Mouse (Mus musculus): ENCODE measurements around the gene Prr7.

Gene Prr7

DNA sequence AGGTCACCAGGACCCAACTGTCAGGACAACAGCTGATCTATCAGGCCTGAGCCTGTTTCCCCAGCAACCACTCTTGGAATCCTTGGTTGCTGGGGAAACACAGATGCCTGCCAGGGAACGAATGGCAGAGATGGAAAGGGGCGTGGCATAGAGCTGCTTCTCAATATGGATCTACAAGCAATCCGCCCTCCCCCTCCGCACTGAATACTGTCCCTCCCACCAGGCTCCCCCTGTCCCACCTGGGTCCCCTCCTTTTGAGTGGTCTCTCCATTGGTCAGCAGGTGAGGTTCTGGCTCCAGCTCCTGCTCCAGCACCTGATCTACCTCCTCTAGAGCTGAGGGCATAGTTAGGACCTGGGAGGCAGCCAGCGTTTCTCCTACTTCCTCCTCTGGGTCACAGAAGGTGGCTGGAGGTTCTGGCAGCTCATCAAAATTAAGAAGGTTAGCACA lies 10.6 kb downstream of the Prr7 start:
- in situ Hi-C loops (cut with MboI; ENCODE audit: unreplicated experiment in 2 of 2) = loop anchor here (5.0 kb wide), 1 partner anchor 38 kb away; the partner anchor contains the start of gene Pdlim7 (in 2 of the 2)

- in situ Hi-C loops (cut with MboI; ENCODE audit: unreplicated experiment in 2 of 2) = loop anchor here (5.0 kb wide), 1 partner anchor 37 kb away; the partner anchor contains the start of gene Pdlim7 (in 2 of the 2)
Measured at GRCm38 (mm10) chr13:55475750-55476149, 11.7 kb downstream of the Prr7 start.

DNA sequence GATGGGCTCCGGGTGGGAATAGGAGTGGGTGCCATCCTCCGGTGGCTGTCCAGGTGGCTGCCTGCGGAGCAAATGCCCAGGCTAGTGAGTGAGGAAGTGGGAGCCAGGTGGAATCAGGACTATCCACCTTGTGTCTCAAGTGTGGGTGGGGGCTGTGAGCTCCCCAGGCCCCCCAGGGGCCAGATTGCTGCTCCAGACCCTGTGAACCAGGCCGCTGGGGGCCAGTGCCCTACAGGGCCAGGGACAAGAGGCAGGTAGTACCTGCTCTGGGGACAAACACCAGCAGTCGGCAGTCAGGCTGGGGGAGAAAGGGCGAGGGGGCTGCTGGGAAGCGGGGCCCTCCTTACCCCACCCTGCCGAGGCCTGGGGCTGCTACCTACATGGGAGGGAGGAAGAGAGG lies 12.2 kb downstream of the Prr7 start:
- in situ Hi-C loops (cut with MboI; ENCODE audit: unreplicated experiment in 2 of 2) = loop anchor here (5.0 kb wide), 1 partner anchor 36 kb away; the partner anchor contains the start of gene Pdlim7 (in 2 of the 2)

- in situ Hi-C loops (cut with MboI; ENCODE audit: unreplicated experiment in 2 of 2) = loop anchor here (5.0 kb wide), 1 partner anchor 35 kb away; the partner anchor contains the start of gene Pdlim7 (in 2 of the 2)
Measured at GRCm38 (mm10) chr13:55477492-55477891, 13.4 kb downstream of the Prr7 start.

GRCm38 (mm10) chr13:55478036-55478435 lies 14.0 kb downstream of the Prr7 start:
- in situ Hi-C loops (cut with MboI; ENCODE audit: unreplicated experiment in 2 of 2) = loop anchor here (5.0 kb wide), 1 partner anchor 34 kb away; the partner anchor contains the start of gene Pdlim7 (in 2 of the 2)

DNA sequence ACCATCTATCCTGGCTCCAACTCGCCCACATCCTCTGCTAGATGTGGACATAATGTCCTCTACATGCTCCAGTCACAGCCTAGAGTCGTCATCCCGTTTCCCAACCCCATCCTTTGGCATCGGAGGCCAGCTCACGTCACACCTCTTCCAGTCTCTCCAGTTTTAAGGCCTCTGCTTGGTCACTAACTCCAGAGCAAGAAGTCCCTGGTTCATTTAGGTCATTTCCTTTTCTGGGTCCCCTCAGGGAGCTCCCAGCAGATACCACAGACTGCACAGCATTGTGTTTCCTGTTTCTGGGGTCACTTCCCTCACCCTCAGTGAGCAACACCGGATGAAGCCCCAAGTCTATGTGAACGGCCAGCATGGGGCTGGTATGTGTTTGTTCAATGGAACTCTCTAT lies 14.9 kb downstream of the Prr7 start:
- in situ Hi-C loops (cut with MboI; ENCODE audit: unreplicated experiment in 2 of 2) = loop anchor here (5.0 kb wide), 1 partner anchor 33 kb away; the partner anchor contains the start of gene Pdlim7 (in 2 of the 2)

DNA sequence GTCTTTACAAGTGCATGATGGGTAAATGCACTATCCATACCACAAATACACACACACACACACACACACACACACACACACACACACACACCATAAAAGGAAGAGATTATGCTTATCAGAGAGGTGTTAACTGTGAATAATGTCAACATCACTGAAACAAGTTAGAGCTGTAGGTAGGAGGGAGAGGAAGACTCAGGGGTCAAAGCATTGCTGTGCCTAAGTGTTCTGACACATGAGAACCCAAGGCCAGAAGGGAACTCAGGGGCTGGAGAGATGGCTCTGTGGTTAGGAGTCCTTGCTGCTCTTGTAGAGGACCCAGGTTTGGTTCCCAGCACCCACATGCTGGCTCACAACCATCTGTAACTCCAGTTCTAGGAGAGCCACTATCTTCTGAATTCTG lies 15.9 kb downstream of the Prr7 start:
- in situ Hi-C loops (cut with MboI; ENCODE audit: unreplicated experiment in 2 of 2) = loop anchor here (5.0 kb wide), 1 partner anchor 32 kb away; the partner anchor contains the start of gene Pdlim7 (in 2 of the 2)

- in situ Hi-C loops (cut with MboI; ENCODE audit: unreplicated experiment in 2 of 2) = no loop called here
Measured at GRCm38 (mm10) chr13:55482542-55482941, 18.5 kb downstream of the Prr7 start.

DNA sequence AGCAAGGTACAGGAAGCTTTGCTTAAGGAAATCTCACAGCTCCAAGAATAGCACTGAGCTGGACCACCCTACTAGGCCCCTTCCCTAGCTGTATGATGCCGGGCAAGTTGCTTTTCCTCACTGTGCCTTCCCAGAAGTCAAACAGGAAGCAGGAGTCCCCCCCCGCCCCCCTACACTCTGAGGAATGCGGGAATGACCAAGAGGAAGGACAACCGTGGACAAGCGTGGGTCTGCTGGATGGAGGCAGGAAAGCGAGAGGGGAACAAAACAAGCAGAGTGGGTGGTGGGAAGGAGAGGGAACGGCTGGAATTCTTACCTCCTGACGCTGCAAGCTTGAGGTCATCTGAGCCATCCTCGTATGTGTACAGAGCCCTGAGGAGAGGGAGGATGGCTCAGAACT lies 19.0 kb downstream of the Prr7 start:
- in situ Hi-C loops (cut with MboI; ENCODE audit: unreplicated experiment in 2 of 2) = no loop called here

DNA sequence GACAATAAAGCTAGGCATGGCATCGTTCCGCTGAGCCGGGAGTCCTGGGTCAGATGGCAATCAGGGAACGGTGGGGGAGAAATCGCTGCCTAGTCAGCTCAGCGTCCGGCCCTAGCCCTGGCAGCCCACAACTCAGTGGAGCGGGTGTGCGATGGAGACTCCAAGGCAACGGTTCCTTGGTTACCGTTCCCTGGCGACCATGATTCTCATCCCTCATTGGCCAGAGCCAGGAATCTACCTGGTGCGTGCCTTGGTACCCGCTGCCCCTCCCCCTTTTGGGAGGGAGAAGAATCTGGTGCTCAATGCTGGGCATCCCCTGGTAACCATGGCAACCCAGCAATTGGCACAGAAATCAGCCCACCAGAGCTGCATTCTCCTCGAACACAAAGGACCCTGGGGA lies 19.5 kb downstream of the Prr7 start:
- in situ Hi-C loops (cut with MboI; ENCODE audit: unreplicated experiment in 2 of 2) = no loop called here

- in situ Hi-C loops (cut with MboI; ENCODE audit: unreplicated experiment in 2 of 2) = no loop called here
Measured at GRCm38 (mm10) chr13:55484520-55485088, 20.5 kb downstream of the Prr7 start.

DNA sequence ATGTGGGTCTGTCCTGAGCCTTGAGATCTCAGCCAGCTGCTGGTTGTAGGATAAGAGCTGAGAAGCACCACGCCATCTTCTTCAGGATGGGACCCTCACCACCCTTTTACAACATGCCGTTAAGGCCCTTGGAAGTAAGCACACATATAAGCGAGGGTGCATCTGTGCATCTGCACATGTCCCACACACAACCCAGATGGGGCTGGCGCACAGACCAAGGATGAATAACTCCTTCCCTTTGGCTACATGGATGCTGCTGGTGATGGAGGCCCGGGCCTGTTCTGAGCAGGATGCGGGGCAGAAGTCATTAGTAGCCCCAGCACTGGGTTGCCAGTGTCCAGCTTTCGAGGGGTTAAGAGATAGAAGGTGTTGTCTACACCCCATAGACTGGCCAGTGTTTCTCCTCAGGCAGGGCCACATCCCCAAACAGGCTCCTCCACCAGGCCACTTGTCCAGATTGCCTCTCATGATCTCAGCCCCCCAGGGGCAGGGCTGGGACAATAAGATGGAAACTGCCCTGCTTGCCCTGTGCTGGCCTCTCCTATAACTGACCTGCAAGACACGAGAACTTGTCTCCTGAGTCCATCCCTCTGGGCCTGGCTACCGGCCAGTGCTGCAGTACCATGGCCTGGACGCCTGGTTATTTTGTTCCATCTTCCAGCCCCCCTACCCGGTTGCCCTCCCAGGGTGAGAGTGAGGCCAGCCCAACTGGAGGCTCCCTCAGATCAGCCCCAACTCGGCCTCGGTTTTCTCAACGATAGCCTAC lies 22.1 kb downstream of the Prr7 start:
- in situ Hi-C loops (cut with MboI; ENCODE audit: unreplicated experiment in 2 of 2) = no loop called here

GRCm38 (mm10) chr13:55486916-55487577 lies 23.0 kb downstream of the Prr7 start:
- in situ Hi-C loops (cut with MboI; ENCODE audit: unreplicated experiment in 2 of 2) = no loop called here

DNA sequence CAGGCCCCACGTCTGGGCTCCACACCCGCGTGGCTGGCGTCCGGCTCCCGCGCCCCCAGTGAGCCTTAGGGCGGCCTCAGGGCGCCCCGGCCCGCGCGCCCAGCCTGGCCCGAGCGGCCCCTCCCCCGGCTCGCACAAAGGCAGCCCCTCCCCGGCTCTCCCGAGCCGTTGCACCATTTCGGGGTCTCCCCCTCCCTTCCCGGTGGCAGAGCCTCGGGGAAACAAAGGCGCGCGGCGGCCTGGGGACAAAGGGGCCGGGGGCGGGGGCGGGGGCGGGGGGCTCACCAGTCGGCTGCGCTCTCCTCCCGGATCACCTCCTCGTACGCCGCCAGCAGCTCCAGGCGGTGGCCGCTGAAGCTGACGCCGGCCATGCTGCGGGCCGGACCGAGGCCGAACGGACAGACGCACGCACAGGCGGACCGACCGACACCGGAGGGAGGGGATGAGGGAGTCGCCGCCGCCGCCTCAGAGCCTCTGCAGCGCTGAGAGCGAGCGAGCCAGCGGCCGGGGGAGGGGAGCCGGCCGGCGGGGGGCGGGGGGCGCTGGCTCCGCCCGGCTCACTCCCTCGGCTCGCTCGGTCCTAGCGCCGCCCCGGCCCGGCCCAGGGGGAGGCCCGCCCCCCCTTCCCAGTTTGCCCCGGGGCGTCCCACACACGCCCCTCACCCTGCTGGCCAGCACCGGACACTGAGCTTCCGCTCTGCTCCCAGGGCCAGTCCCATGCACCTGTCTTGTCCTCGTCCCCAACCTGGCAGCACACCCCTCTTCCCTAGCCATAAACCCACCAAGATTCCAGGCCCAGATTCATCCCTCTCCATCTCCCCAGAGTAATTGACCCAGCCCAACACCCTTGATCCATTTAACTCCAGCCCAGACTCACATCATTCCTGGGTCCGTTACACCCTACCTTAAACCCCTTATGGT lies 23.8 kb downstream of the Prr7 start, which contains the start of gene Dbn1:
Gene Dbn1 (minus strand): TSS at position 534 of the 921 bp plus-strand sequence.
- in situ Hi-C loops (cut with MboI; ENCODE audit: unreplicated experiment in 2 of 2) = no loop called here

GRCm38 (mm10) chr13:55494257-55494656 lies 30.2 kb downstream of the Prr7 start:
- in situ Hi-C loops (cut with MboI; ENCODE audit: unreplicated experiment in 2 of 2) = no loop called here

DNA sequence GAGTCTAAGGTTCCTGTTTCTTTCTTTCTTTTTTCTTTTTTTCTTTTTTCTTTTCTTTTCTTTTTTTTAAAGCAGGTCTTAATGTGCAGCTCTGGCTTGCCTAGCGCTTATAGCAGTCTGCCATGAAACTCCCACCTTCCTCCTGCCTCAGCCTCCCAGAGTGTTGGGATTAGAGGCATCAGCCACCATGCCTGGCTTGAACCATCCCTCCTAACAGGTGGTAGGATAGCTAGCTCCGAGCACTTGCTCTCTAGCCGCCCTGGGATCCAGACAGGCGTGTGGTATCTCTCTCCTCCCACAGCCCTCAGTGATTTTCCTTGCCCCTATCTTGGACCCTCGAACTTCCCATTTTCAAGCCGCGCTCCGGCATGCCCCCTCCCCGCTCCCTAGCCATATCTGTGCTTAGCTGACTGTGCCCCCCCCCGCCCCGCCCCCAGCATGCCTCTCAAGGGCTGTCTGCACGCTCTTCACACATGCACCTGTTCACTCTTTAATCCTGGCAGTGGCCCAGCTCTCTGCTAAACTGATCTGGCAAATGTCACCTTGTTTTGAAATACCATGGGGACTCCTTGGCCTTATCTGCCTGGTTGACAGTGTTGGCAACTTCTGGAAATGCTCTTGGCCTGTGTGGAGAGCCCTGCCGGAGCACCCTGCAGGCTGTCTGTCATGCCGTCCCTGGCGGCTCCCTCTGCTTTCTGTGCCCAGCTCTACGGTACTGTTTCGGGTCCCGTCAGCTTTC lies 31.0 kb downstream of the Prr7 start:
- in situ Hi-C loops (cut with MboI; ENCODE audit: unreplicated experiment in 2 of 2) = no loop called here

DNA sequence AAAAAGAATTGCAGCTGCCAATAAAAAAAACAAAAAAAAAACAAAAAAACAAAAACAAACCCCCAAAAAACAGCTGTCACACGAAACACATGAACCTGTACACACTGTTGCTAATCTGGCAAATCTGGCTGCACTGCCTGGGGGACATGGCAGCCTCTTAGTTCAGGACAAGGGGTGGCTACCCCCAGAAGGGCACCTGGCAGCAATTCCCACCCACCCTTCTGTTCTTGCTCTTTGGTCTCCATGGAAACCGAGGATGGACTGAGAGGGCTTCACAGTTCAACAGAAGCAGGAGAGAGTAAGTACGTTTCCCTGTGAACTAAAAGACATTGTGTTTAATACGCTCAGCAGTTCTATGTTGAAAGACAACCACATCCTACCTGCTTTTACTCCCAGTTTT lies 31.6 kb downstream of the Prr7 start:
- in situ Hi-C loops (cut with MboI; ENCODE audit: unreplicated experiment in 2 of 2) = no loop called here

DNA sequence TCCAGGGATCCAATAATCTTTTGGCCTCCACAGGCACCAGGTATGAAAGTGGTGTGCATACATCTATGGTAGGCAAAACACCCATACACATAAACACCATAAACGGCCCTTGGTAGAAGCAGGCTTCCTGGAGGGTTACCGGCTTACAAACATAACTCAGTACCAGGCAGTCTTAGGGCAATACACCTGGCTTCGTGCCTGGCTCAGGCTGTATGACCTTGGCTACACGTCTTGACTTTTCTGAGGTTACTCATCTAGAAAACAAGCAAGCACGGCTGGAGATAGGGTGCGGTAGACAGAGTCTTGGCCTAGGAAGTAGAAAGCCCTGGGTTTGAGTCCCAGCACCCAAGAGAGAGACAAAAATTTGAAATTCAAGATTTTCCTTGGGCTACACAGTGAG lies 32.6 kb downstream of the Prr7 start:
- in situ Hi-C loops (cut with MboI; ENCODE audit: unreplicated experiment in 2 of 2) = no loop called here

DNA sequence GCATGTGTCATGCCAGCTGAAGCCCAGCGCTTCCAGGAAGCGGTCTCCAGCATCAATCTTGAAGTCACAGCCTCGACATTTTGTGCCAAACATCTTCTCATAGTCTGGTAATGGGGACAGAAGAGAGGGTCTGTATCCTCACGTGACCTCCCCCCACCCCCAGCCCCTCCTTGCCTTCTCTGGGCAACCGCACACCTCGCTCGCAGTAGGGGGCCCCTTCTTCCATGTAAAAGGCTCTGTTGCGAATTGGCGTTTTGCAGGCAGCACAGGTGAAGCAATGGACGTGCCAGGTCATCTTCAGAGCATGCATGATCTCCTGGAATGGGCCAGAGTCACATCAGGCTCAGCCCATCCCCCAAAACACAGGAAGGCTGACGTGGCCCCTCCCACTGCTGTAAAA lies 34.8 kb downstream of the Prr7 start:
- in situ Hi-C loops (cut with MboI; ENCODE audit: unreplicated experiment in 2 of 2) = no loop called here

Data from v-Abl transformed pro-B cells (cell line).